8 mouse cellular contexts compared by ENCODE assay signal in the genomic region with DNA sequence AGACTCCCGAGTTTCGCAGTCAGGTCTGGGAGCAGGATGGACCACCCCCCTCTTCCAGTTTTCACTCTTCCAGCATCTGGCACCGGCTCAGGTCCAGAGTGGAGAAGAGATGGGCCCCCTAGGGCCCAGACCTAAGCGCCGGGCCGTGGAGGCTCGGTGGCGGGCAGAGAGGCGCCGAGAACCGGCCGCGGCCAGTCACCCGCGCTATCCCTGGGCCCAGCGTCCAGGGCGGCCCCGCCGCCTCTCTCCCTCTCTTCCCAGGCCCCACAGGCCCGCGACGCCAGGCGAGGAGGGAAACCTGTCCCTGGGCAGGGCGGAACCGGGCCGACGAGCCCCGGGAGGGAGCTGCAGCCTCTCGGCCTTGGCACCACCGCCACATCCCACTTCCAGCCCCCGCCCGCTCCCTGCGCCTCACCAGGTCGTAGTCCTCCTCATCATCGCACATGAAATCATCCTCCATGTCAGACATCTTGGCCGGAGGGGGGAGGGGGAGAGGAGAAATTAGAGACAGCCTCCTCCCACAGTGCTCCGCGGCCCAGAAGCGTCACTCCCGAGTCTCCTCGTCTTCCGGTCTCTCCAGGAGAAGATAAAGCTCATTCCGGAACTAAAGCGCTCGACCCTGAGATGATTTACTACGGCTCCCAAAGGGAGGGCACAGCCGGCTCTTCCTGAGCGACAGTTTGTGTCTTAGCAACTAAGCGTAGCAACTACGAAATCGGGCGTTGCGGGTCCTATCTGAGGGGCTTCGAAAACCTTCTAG. TPM values are rescaled to one million over a fixed set of nuclear protein-coding genes. Genes with fewer than 3 reads are reported as not detected.
A peak's percentile ranks its signal among the peaks of the same experiment; 100 is the strongest.
DNase-seq lines count a peak whose midpoint lies in the region; ATAC-seq and TF ChIP-seq lines count a peak whose summit lies in the region.

A gene (plus strand): TSS at position 589 of the 760 bp plus-strand sequence.
A gene (minus strand): TSS at position 619 of the 760 bp plus-strand sequence.

- peak; percentile 97 for DNase-seq in MN1 (ENCODE audit: low spot score)
- DNase-seq in cerebellum, adult 9-10 months, result peak; percentile 96
- peak; percentile 94 for DNase-seq in hindbrain, embryonic 10.5 days (ENCODE audit: low spot score)
- peak; percentile 97 for DNase-seq in layer of hippocampus, adult 9-11 months
- peak; percentile 99 for DNase-seq in lung, postnatal 0 days (ENCODE audit: low spot score)
- DNase-seq in ovary, postnatal 14 days (ENCODE audit: low spot score), result peak; percentile 85
- DNase-seq in thymus, postnatal 14 days, result peak; percentile 94

- peak; percentile 79 for TF ChIP-seq EP300 in lung, postnatal 0 days (IDR thresholded peaks at IDR 0.05)

- under 1% methylated on average over 53 of the region's 54 CpGs for WGBS in hindbrain, embryonic 10.5 days
- WGBS in lung, postnatal 0 days, result under 1% methylated on average over 48 of the region's 54 CpGs

- H3K4me2 ChIP-seq in lung, postnatal 0 days (replicated peaks; ENCODE audit: low read depth, low read length), result peak within 1 kb of the TSS; percentile 85

- TF ChIP-seq CTCF in lung, postnatal 0 days (IDR thresholded peaks at IDR 0.05), result no peak

- peak within 1 kb of the TSS; percentile 95 for H3K9ac ChIP-seq in lung, postnatal 0 days (replicated peaks; ENCODE audit: low read depth)

- H3K27ac ChIP-seq in hindbrain, embryonic 10.5 days, result peak within 1 kb of the TSS; percentile 97
- peak within 1 kb of the TSS; percentile 75 for H3K27ac ChIP-seq in lung, postnatal 0 days (ENCODE audit: low read length)

- ATAC-seq in frontal cortex, adult (ENCODE audit: low TSS enrichment), result peak; percentile 99
- peak; percentile 100 for ATAC-seq in lung, postnatal 0 days

- H3K9me3 ChIP-seq in hindbrain, embryonic 10.5 days, result no peaks in the 10 kb centered on the region
- H3K9me3 ChIP-seq in lung, postnatal 0 days (ENCODE audit: low read length), result no peaks in the 10 kb centered on the region

- H3K4me3 ChIP-seq in hindbrain, embryonic 10.5 days, result peak within 1 kb of the TSS; percentile 99
- peak within 1 kb of the TSS; percentile 98 for H3K4me3 ChIP-seq in lung, postnatal 0 days (ENCODE audit: low read depth, low read length)

- no peaks in the 10 kb centered on the region for H3K36me3 ChIP-seq in hindbrain, embryonic 10.5 days
- no peaks in the 10 kb centered on the region for H3K36me3 ChIP-seq in lung, postnatal 0 days (ENCODE audit: insufficient read depth, low read length)

- no peaks in the 10 kb centered on the region for H3K27me3 ChIP-seq in hindbrain, embryonic 10.5 days (ENCODE audit: insufficient read depth, poor library complexity, severe bottlenecking)
- no peaks in the 10 kb centered on the region for H3K27me3 ChIP-seq in lung, postnatal 0 days (replicated peaks; ENCODE audit: insufficient read depth, low read length)

- peaks cover 16% of the 10 kb centered on the region for H3K4me1 ChIP-seq in hindbrain, embryonic 10.5 days (replicated peaks)
- H3K4me1 ChIP-seq in lung, postnatal 0 days (ENCODE audit: insufficient read depth, low read depth, low read length), result no peaks in the 10 kb centered on the region

RNA-seq across cellular contexts. Expression of the first gene that starts in this region (rescaled TPM):
- polyA plus RNA-seq in hindbrain, embryonic 10.5 days (2016; fragmentation: Nextera tagmentation; extraction: Ambion mirVana), result 32.3 and 34.3 TPM in 2 replicates
- 27.1 and 30.5 TPM in 2 replicates for polyA plus RNA-seq in lung, postnatal 0 days (2015; fragmentation: Nextera tagmentation; extraction: Ambion mirVana)

RNA-seq across cellular contexts. Expression of the second gene that starts in this region (rescaled TPM):
- polyA plus RNA-seq in hindbrain, embryonic 10.5 days (2016; fragmentation: Nextera tagmentation; extraction: Ambion mirVana), result 69.2 and 97.0 TPM in 2 replicates
- 36.0 and 41.1 TPM in 2 replicates for polyA plus RNA-seq in lung, postnatal 0 days (2015; fragmentation: Nextera tagmentation; extraction: Ambion mirVana)

Comparison
In these comparisons a context has a peak if more than half of its experiments do, and no peak if none do; other contexts are left out.
1. Peak in every context shown above with its lines: DNase-seq, ATAC-seq, H3K4me3 ChIP-seq and H3K27ac ChIP-seq.